Mouse (Mus musculus) embryonic fibroblast, embryonic 13.5 days (primary cell): ENCODE data around the gene Pld1.

Experiments
- CTCF ChIP-seq: IDR thresholded peaks from 2 replicates; pipeline ENCODE4 v1.5.1; 2011; ENCODE audit warnings: mild to moderate bottlenecking, control low read depth, low read length, moderate library complexity, borderline replicate concordance; ENCODE audit not compliant: insufficient read depth
- POLR2A ChIP-seq: IDR thresholded peaks from 2 replicates; pipeline ENCODE4 v1.6.1; 2011; ENCODE audit warnings: low read depth, mild to moderate bottlenecking, control low read depth, low read length, moderate library complexity

GRCm38 (mm10) chr3:27963795-27964201, 25.3 kb downstream of the Pld1 start:
- no peak for TF ChIP-seq CTCF
- TF ChIP-seq POLR2A: no peak
